Mouse (Mus musculus): ENCODE measurements at regions not wholly inside any gene's neighbourhood (a gene's known extent, or its start where the extent isn't known, plus 50 kb on each side); places are given as distances from the start of the nearest gene placed in this dataset.

- no peaks in the 10 kb centered on the region for H3K27me3 ChIP-seq (ENCODE audit: control insufficient read depth, insufficient read depth, low read depth, low read length)
- WGBS (ENCODE audit: insufficient replicate concordance) = 57% methylated on average over 4 of the region's 4 CpGs
- H3K4me2 ChIP-seq (ENCODE audit: low read depth, low read length) = no peak overlapping the region
- H3K9ac ChIP-seq (ENCODE audit: low read depth, low read length) = no peak overlapping the region
- H3K36me3 ChIP-seq (ENCODE audit: control insufficient read depth, insufficient read depth) = no peaks in the 10 kb centered on the region
- H3K4me3 ChIP-seq (ENCODE audit: low read depth, low read length) = no peak overlapping the region
- no peak for ATAC-seq (ENCODE audit: low read depth)
- no peak overlapping the region for H3K27ac ChIP-seq (ENCODE audit: low read length)
- H3K9me3 ChIP-seq (replicated peaks; ENCODE audit: control insufficient read depth, low read length) = no peaks in the 10 kb centered on the region
- H3K4me1 ChIP-seq (ENCODE audit: control insufficient read depth, low read depth, low read length) = no peaks in the 10 kb centered on the region
Measured at GRCm38 (mm10) chr17:52304133-52304532, 298.4 kb upstream of the Kcnh8 start.

GRCm38 (mm10) chr17:52303320-52303719, 299.2 kb upstream of the Kcnh8 start:
- WGBS (ENCODE audit: insufficient replicate concordance) = 72% methylated on average over 4 of the region's 4 CpGs
- H3K27ac ChIP-seq (ENCODE audit: low read length) = no peak overlapping the region
- no peak overlapping the region for H3K4me3 ChIP-seq (ENCODE audit: low read depth, low read length)
- no peak overlapping the region for H3K9ac ChIP-seq (ENCODE audit: low read depth, low read length)
- no peak overlapping the region for H3K4me2 ChIP-seq (ENCODE audit: low read depth, low read length)
- no peaks in the 10 kb centered on the region for H3K27me3 ChIP-seq (ENCODE audit: control insufficient read depth, insufficient read depth, low read depth, low read length)
- H3K9me3 ChIP-seq (replicated peaks; ENCODE audit: control insufficient read depth, low read length) = no peaks in the 10 kb centered on the region
- ATAC-seq (ENCODE audit: low read depth) = no peak
- H3K4me1 ChIP-seq (ENCODE audit: control insufficient read depth, low read depth, low read length) = no peaks in the 10 kb centered on the region
- no peaks in the 10 kb centered on the region for H3K36me3 ChIP-seq (ENCODE audit: control insufficient read depth, insufficient read depth)

DNA sequence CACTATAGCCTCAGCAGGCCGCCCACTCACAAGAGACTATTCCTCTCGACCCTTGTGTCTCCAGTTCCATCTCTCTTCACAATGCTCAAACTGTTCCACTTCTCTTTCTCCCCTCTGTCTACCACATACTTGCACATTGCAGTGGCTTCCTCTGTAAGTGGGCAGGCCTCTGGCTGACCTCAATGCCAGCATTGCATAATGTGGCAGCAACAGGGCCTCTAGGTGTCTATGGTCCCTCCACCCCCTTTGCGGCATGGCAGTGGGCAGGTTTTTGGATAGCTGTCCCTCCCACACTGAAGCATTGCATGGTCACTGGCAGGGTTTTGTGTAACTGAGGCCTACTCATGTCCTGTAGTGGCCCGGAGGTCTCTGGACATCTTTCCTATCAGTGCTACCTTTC, 302.7 kb upstream of the Kcnh8 start:
- Histone ChIP-seq H3K27me3 (ENCODE audit: control insufficient read depth, insufficient read depth, low read depth, low read length) (no peaks in the 10 kb centered on the region), H3K4me3 (ENCODE audit: low read depth, low read length) (no peak overlapping the region), H3K9me3 (replicated peaks; ENCODE audit: control insufficient read depth, low read length) (no peaks in the 10 kb centered on the region), H3K9ac (ENCODE audit: low read depth, low read length) (no peak overlapping the region), H3K36me3 (ENCODE audit: control insufficient read depth, insufficient read depth) (no peaks in the 10 kb centered on the region), H3K4me2 (ENCODE audit: low read depth, low read length) (no peak overlapping the region), H3K27ac (ENCODE audit: low read length) (no peak overlapping the region), H3K4me1 (ENCODE audit: control insufficient read depth, low read depth, low read length) (no peaks in the 10 kb centered on the region)
- 0 out of 2 replicates have a peak, but pooled peaks have one; percentile 41 for ATAC-seq (ENCODE audit: low read depth)
- WGBS (ENCODE audit: insufficient replicate concordance) = 78% methylated on average over 4 of the region's 4 CpGs

DNA sequence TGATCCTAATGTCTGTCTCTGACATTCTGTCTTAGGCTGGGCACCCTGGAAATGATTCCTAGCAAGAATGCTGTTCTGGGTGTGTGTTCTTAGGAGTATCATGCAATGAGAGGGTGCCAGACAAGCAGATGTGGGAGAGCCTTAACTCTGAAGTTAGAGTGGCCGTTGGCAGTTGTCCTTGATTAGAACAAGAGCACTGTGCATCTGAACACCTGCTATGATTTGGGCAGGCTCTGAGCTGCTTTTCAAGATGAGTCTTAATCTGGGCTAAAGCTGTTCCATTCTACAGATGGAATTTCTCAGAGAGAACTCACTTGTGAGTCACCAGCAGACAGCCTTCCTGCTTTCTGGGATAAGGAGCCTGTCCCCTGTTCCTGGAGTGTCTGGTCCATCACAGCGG, 317.1 kb upstream of the Kcnh8 start:
- Histone ChIP-seq H3K4me1 (ENCODE audit: control insufficient read depth, low read depth, low read length) (no peaks in the 10 kb centered on the region), H3K4me3 (ENCODE audit: low read depth, low read length) (no peak overlapping the region), H3K4me2 (ENCODE audit: low read depth, low read length) (no peak overlapping the region), H3K27ac (ENCODE audit: low read length) (no peak overlapping the region), H3K27me3 (ENCODE audit: control insufficient read depth, insufficient read depth, low read depth, low read length) (no peaks in the 10 kb centered on the region), H3K9ac (ENCODE audit: low read depth, low read length) (no peak overlapping the region), H3K36me3 (ENCODE audit: control insufficient read depth, insufficient read depth) (no peaks in the 10 kb centered on the region), H3K9me3 (replicated peaks; ENCODE audit: control insufficient read depth, low read length) (no peaks in the 10 kb centered on the region)
- no peak for ATAC-seq (ENCODE audit: low read depth)
- WGBS (ENCODE audit: insufficient replicate concordance) = 61% methylated on average over 2 of the region's 2 CpGs

DNA sequence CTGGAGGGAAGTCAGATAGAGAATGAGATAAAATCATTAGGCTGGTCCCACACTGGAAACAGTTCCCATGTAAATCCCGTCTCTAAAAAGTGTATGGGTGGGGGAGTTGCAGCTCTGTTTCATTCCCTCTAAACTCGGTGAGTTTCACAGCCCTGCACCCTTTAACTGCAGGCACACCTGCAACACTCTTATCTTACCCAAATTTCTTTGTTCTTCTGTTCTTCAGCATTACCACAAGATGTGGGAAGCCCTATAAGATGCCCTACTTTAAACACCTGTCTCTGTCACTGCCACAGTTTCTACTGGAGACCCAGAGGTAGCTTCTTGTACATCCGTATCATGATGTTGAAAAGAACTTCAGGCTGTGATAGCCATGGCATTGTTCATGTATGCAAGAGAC, 320.2 kb upstream of the Kcnh8 start:
- Histone ChIP-seq H3K4me3 (ENCODE audit: low read depth, low read length) (no peak overlapping the region), H3K36me3 (ENCODE audit: control insufficient read depth, insufficient read depth) (no peaks in the 10 kb centered on the region), H3K4me2 (ENCODE audit: low read depth, low read length) (no peak overlapping the region), H3K9ac (ENCODE audit: low read depth, low read length) (no peak overlapping the region), H3K9me3 (replicated peaks; ENCODE audit: control insufficient read depth, low read length) (no peaks in the 10 kb centered on the region), H3K4me1 (ENCODE audit: control insufficient read depth, low read depth, low read length) (no peaks in the 10 kb centered on the region), H3K27ac (ENCODE audit: low read length) (no peak overlapping the region), H3K27me3 (ENCODE audit: control insufficient read depth, insufficient read depth, low read depth, low read length) (no peaks in the 10 kb centered on the region)
- no peak for ATAC-seq (ENCODE audit: low read depth)
- 45% methylated on average over 3 of the region's 3 CpGs for WGBS (ENCODE audit: insufficient replicate concordance)

- no peak overlapping the region for H3K9ac ChIP-seq (ENCODE audit: low read depth, low read length)
- no peaks in the 10 kb centered on the region for H3K36me3 ChIP-seq (ENCODE audit: control insufficient read depth, insufficient read depth)
- no peak overlapping the region for H3K27ac ChIP-seq (ENCODE audit: low read length)
- H3K4me2 ChIP-seq (ENCODE audit: low read depth, low read length) = no peak overlapping the region
- ATAC-seq (ENCODE audit: low read depth) = no peak
- no peaks in the 10 kb centered on the region for H3K9me3 ChIP-seq (replicated peaks; ENCODE audit: control insufficient read depth, low read length)
- no peaks in the 10 kb centered on the region for H3K27me3 ChIP-seq (ENCODE audit: control insufficient read depth, insufficient read depth, low read depth, low read length)
- 24% methylated on average over 4 of the region's 4 CpGs for WGBS (ENCODE audit: insufficient replicate concordance)
- no peak overlapping the region for H3K4me3 ChIP-seq (ENCODE audit: low read depth, low read length)
- H3K4me1 ChIP-seq (ENCODE audit: control insufficient read depth, low read depth, low read length) = no peaks in the 10 kb centered on the region
Measured at GRCm38 (mm10) chr17:52278523-52278922, 324.0 kb upstream of the Kcnh8 start.

GRCm38 (mm10) chr17:52268792-52269191, 333.7 kb upstream of the Kcnh8 start:
- Histone ChIP-seq H3K36me3 (ENCODE audit: control insufficient read depth, insufficient read depth) (no peaks in the 10 kb centered on the region), H3K4me1 (ENCODE audit: control insufficient read depth, low read depth, low read length) (no peaks in the 10 kb centered on the region), H3K4me3 (ENCODE audit: low read depth, low read length) (no peak overlapping the region), H3K4me2 (ENCODE audit: low read depth, low read length) (no peak overlapping the region), H3K27ac (ENCODE audit: low read length) (no peak overlapping the region), H3K27me3 (ENCODE audit: control insufficient read depth, insufficient read depth, low read depth, low read length) (no peaks in the 10 kb centered on the region), H3K9me3 (replicated peaks; ENCODE audit: control insufficient read depth, low read length) (no peaks in the 10 kb centered on the region), H3K9ac (ENCODE audit: low read depth, low read length) (no peak overlapping the region)
- 26% methylated on average over 2 of the region's 2 CpGs for WGBS (ENCODE audit: insufficient replicate concordance)
- ATAC-seq (ENCODE audit: low read depth) = no peak

- no peak for ATAC-seq (ENCODE audit: low read depth)
Measured at GRCm38 (mm10) chr17:52251284-52251683, 351.2 kb upstream of the Kcnh8 start.

GRCm38 (mm10) chr17:52225584-52225983, 376.9 kb upstream of the Kcnh8 start:
- no peaks in the 10 kb centered on the region for H3K4me1 ChIP-seq (ENCODE audit: control insufficient read depth, low read depth, low read length)
- ATAC-seq (ENCODE audit: low read depth) = no peak
- H3K4me3 ChIP-seq (ENCODE audit: low read depth, low read length) = no peak overlapping the region
- no peak overlapping the region for H3K27ac ChIP-seq (ENCODE audit: low read length)
- no peaks in the 10 kb centered on the region for H3K27me3 ChIP-seq (ENCODE audit: control insufficient read depth, insufficient read depth, low read depth, low read length)
- H3K9ac ChIP-seq (ENCODE audit: low read depth, low read length) = no peak overlapping the region
- WGBS (ENCODE audit: insufficient replicate concordance) = 53% methylated on average over 3 of the region's 3 CpGs
- H3K36me3 ChIP-seq (ENCODE audit: control insufficient read depth, insufficient read depth) = no peaks in the 10 kb centered on the region
- no peaks in the 10 kb centered on the region for H3K9me3 ChIP-seq (replicated peaks; ENCODE audit: control insufficient read depth, low read length)
- H3K4me2 ChIP-seq (ENCODE audit: low read depth, low read length) = no peak overlapping the region

More at GRCm38 (mm10) chr17:52251284-52251683, 351.2 kb upstream of the Kcnh8 start:
- Histone ChIP-seq H3K4me1 (ENCODE audit: control insufficient read depth, low read depth, low read length) (no peaks in the 10 kb centered on the region), H3K9me3 (replicated peaks; ENCODE audit: control insufficient read depth, low read length) (no peaks in the 10 kb centered on the region), H3K9ac (ENCODE audit: low read depth, low read length) (no peak overlapping the region), H3K27ac (ENCODE audit: low read length) (no peak overlapping the region), H3K4me3 (ENCODE audit: low read depth, low read length) (no peak overlapping the region), H3K27me3 (ENCODE audit: control insufficient read depth, insufficient read depth, low read depth, low read length) (no peaks in the 10 kb centered on the region), H3K4me2 (ENCODE audit: low read depth, low read length) (no peak overlapping the region), H3K36me3 (ENCODE audit: control insufficient read depth, insufficient read depth) (no peaks in the 10 kb centered on the region)

GRCm38 (mm10) chr17:52220422-52220821, 382.1 kb upstream of the Kcnh8 start:
- Histone ChIP-seq H3K27me3 (ENCODE audit: control insufficient read depth, insufficient read depth, low read depth, low read length) (no peaks in the 10 kb centered on the region), H3K27ac (ENCODE audit: low read length) (no peak overlapping the region), H3K4me1 (ENCODE audit: control insufficient read depth, low read depth, low read length) (no peaks in the 10 kb centered on the region), H3K4me2 (ENCODE audit: low read depth, low read length) (no peak overlapping the region), H3K9ac (ENCODE audit: low read depth, low read length) (no peak overlapping the region), H3K9me3 (replicated peaks; ENCODE audit: control insufficient read depth, low read length) (no peaks in the 10 kb centered on the region), H3K36me3 (ENCODE audit: control insufficient read depth, insufficient read depth) (no peaks in the 10 kb centered on the region), H3K4me3 (ENCODE audit: low read depth, low read length) (no peak overlapping the region)
- no peak for ATAC-seq (ENCODE audit: low read depth)
- 65% methylated on average over 3 of the region's 3 CpGs for WGBS (ENCODE audit: insufficient replicate concordance)
